Mouse (Mus musculus) forebrain, embryonic 12.5 days (tissue): ENCODE data around the gene Ift122. TPM values are rescaled to one million over a fixed set of nuclear protein-coding genes. Genes with fewer than 3 reads are reported as not detected.
A peak's percentile ranks its signal among the peaks of the same experiment; 100 is the strongest.

Source experiments
- ATAC-seq: fragments of 200-750 bp; cut with Nextera tagmentation; 2 replicates; pipeline ENCODE4 v1.8.0; 2017; ENCODE audit warnings: moderate TSS enrichment; ENCODE audit not compliant: low FRiP score
- H3K27ac ChIP-seq: fragments of 300-500 bp; sonication (generic); 2 replicates; pipeline ENCODE4 v1.5.1; 2016; ENCODE audit warnings: mild to moderate bottlenecking
- H3K27me3 ChIP-seq: fragments of 300-500 bp; sonication (generic); 2 replicates; pipeline ENCODE4 v1.6.1; 2016; ENCODE audit warnings: mild to moderate bottlenecking
- H3K36me3 ChIP-seq: fragments of 300-500 bp; sonication (generic); replicated peaks from 2 replicates; pipeline ENCODE4 v1.6.1; 2016; ENCODE audit warnings: mild to moderate bottlenecking
- H3K4me1 ChIP-seq: fragments of 300-500 bp; sonication (generic); 2 replicates; pipeline ENCODE4 v1.6.1; 2016
- H3K4me2 ChIP-seq: fragments of 300-500 bp; sonication (generic); 2 replicates; pipeline ENCODE4 v1.6.1; 2016; ENCODE audit warnings: mild to moderate bottlenecking, moderate library complexity
- H3K4me3 ChIP-seq: fragments of 300-500 bp; sonication (generic); replicated peaks from 2 replicates; pipeline ENCODE4 v1.5.1; 2016; ENCODE audit warnings: mild to moderate bottlenecking
- H3K9ac ChIP-seq: fragments of 300-500 bp; sonication (generic); 2 replicates; pipeline ENCODE4 v1.6.1; 2016; ENCODE audit warnings: mild to moderate bottlenecking
- H3K9me3 ChIP-seq: fragments of 300-500 bp; sonication (generic); 2 replicates; pipeline ENCODE4 v1.6.1; 2016
- WGBS: fragments of 180-500 bp; shearing (Covaris S2); methylation state at CpG from one replicate; pipeline ENCODE4 v1.1.7; 2016; 5-methylcytosine and 5-hydroxymethylcytosine counted together
- polyA plus RNA-seq: library from polyadenylated mRNA; unstranded; fragments of >200 nt; fragmentation: Nextera tagmentation; extraction: Ambion mirVana; gene quantifications from 2 replicates; pipeline ENCODE4 v1.2.1, GENCODE M21; 2016

Gene Ift122
- polyA plus RNA-seq, 1 experiment from 2014 or later = 29.9 TPM

GRCm38 (mm10) chr6:115938798-115939197 lies 85.5 kb downstream of the Ift122 start:
- H3K4me1 ChIP-seq = peaks cover 9% of the 10 kb centered on the region; the same call in 1 of the 2 replicates
- WGBS = 72% methylated on average over 1 of the region's 1 CpGs
- no peaks in the 10 kb centered on the region for H3K9me3 ChIP-seq
- H3K9ac ChIP-seq = no peak overlapping the region
- H3K27ac ChIP-seq = no peak overlapping the region
- no peak overlapping the region for H3K4me3 ChIP-seq
- no peak for ATAC-seq
- no peak overlapping the region for H3K4me2 ChIP-seq
- H3K36me3 ChIP-seq = no peaks in the 10 kb centered on the region
- H3K27me3 ChIP-seq = no peaks in the 10 kb centered on the region

GRCm38 (mm10) chr6:115940603-115941002 lies 87.3 kb downstream of the Ift122 start:
- no peak for ATAC-seq
- peaks cover 9% of the 10 kb centered on the region; the same call in 1 of the 2 replicates for H3K4me1 ChIP-seq
- no peak overlapping the region for H3K27ac ChIP-seq
- H3K36me3 ChIP-seq = no peaks in the 10 kb centered on the region
- H3K4me2 ChIP-seq = no peak overlapping the region
- WGBS = 84% methylated on average over 1 of the region's 1 CpGs
- no peaks in the 10 kb centered on the region for H3K27me3 ChIP-seq
- no peaks in the 10 kb centered on the region for H3K9me3 ChIP-seq
- no peak overlapping the region for H3K4me3 ChIP-seq
- no peak overlapping the region for H3K9ac ChIP-seq

GRCm38 (mm10) chr6:115941128-115941527 lies 87.9 kb downstream of the Ift122 start:
- H3K9me3 ChIP-seq = no peaks in the 10 kb centered on the region
- peaks cover 9% of the 10 kb centered on the region; the same call in 1 of the 2 replicates for H3K4me1 ChIP-seq
- ATAC-seq = no peak
- no peaks in the 10 kb centered on the region for H3K36me3 ChIP-seq
- H3K27me3 ChIP-seq = no peaks in the 10 kb centered on the region
- no peak overlapping the region for H3K4me3 ChIP-seq
- H3K4me2 ChIP-seq = no peak overlapping the region
- 12% methylated on average over 10 of the region's 12 CpGs for WGBS
- H3K27ac ChIP-seq = no peak overlapping the region
- H3K9ac ChIP-seq = no peak overlapping the region

GRCm38 (mm10) chr6:115943498-115944427 lies 90.5 kb downstream of the Ift122 start:
- Histone ChIP-seq H3K36me3 (no peaks in the 10 kb centered on the region), H3K4me3 (no peak overlapping the region), H3K9me3 (no peaks in the 10 kb centered on the region), H3K27me3 (no peaks in the 10 kb centered on the region), H3K4me2 (no peak overlapping the region), H3K27ac (no peak overlapping the region), H3K4me1 (peaks cover 8% of the 10 kb centered on the region; the same call in 1 of the 2 replicates), H3K9ac (no peak overlapping the region)
- 84% methylated on average over 9 of the region's 9 CpGs for WGBS
- no peak for ATAC-seq

- no peak for ATAC-seq
- H3K27ac ChIP-seq = no peak within 1 kb of the TSS
- H3K36me3 ChIP-seq = no peaks in the 10 kb centered on the region
- H3K4me2 ChIP-seq = no peak within 1 kb of the TSS
- no peaks in the 10 kb centered on the region for H3K9me3 ChIP-seq
- H3K9ac ChIP-seq = no peak within 1 kb of the TSS
- WGBS = 80% methylated on average over 5 of the region's 5 CpGs
- H3K27me3 ChIP-seq = no peaks in the 10 kb centered on the region
- peaks cover 8% of the 10 kb centered on the region; the same call in 1 of the 2 replicates for H3K4me1 ChIP-seq
- no peak within 1 kb of the TSS for H3K4me3 ChIP-seq
These were observed 91.4 kb downstream of the Ift122 start, which contains the start of gene H1foo for GRCm38 (mm10) chr6:115944638-115945037. H1foo (plus strand) TSS chr6:115944938.

- Histone ChIP-seq H3K9ac (no peak overlapping the region), H3K4me3 (no peak overlapping the region), H3K4me2 (no peak overlapping the region), H3K36me3 (no peaks in the 10 kb centered on the region), H3K27me3 (no peaks in the 10 kb centered on the region), H3K9me3 (no peaks in the 10 kb centered on the region), H3K4me1 (peaks cover 8% of the 10 kb centered on the region; the same call in 1 of the 2 replicates), H3K27ac (no peak overlapping the region)
- ATAC-seq = no peak
- WGBS = 86% methylated on average over 8 of the region's 8 CpGs
These were observed 92.4 kb downstream of the Ift122 start for GRCm38 (mm10) chr6:115945633-115946032.

GRCm38 (mm10) chr6:115946389-115946788 lies 93.1 kb downstream of the Ift122 start:
- 76% methylated on average over 6 of the region's 6 CpGs for WGBS
- Histone ChIP-seq H3K9me3 (no peaks in the 10 kb centered on the region), H3K27me3 (no peaks in the 10 kb centered on the region), H3K9ac (no peak overlapping the region), H3K4me2 (no peak overlapping the region), H3K36me3 (no peaks in the 10 kb centered on the region), H3K4me1 (0 out of 2 replicates have a peak, but pooled peaks cover 2% of the 10 kb centered on the region), H3K27ac (0 out of 2 replicates have a peak overlapping the region, but pooled peaks have one; percentile 50), H3K4me3 (no peak overlapping the region)
- no peak for ATAC-seq

GRCm38 (mm10) chr6:115954506-115955074 lies 101.3 kb downstream of the Ift122 start:
- H3K4me3 ChIP-seq = no peak overlapping the region
- no peaks in the 10 kb centered on the region for H3K9me3 ChIP-seq
- peaks cover 3% of the 10 kb centered on the region; the same call in 1 of the 2 replicates for H3K27me3 ChIP-seq
- peaks cover 16% of the 10 kb centered on the region for H3K4me1 ChIP-seq
- ATAC-seq = no peak
- no peak overlapping the region for H3K27ac ChIP-seq
- H3K36me3 ChIP-seq = no peaks in the 10 kb centered on the region
- no peak overlapping the region for H3K9ac ChIP-seq
- 74% methylated on average over 9 of the region's 9 CpGs for whole genome bisulfite sequencing
- no peak overlapping the region for H3K4me2 ChIP-seq

GRCm38 (mm10) chr6:115955169-115955568 lies 101.9 kb downstream of the Ift122 start:
- Histone ChIP-seq H3K9ac (no peak overlapping the region), H3K27ac (no peak overlapping the region), H3K9me3 (no peaks in the 10 kb centered on the region), H3K4me3 (no peak overlapping the region), H3K36me3 (no peaks in the 10 kb centered on the region), H3K27me3 (peaks cover 3% of the 10 kb centered on the region; the same call in 1 of the 2 replicates), H3K4me1 (peaks cover 16% of the 10 kb centered on the region), H3K4me2 (no peak overlapping the region)
- ATAC-seq = no peak
- 85% methylated on average over 4 of the region's 4 CpGs for WGBS

- Histone ChIP-seq H3K4me2 (no peak overlapping the region), H3K9me3 (no peaks in the 10 kb centered on the region), H3K36me3 (no peaks in the 10 kb centered on the region), H3K4me1 (peaks cover 16% of the 10 kb centered on the region), H3K27me3 (peaks cover 3% of the 10 kb centered on the region; the same call in 1 of the 2 replicates), H3K9ac (no peak overlapping the region), H3K27ac (no peak overlapping the region), H3K4me3 (no peak overlapping the region)
- 86% methylated on average over 11 of the region's 11 CpGs for WGBS
- ATAC-seq = no peak
These were observed 102.4 kb downstream of the Ift122 start for GRCm38 (mm10) chr6:115955664-115956063.

GRCm38 (mm10) chr6:115956418-115956921 lies 103.2 kb downstream of the Ift122 start:
- peaks cover 16% of the 10 kb centered on the region for H3K4me1 ChIP-seq
- no peak overlapping the region for H3K4me2 ChIP-seq
- H3K4me3 ChIP-seq = no peak overlapping the region
- H3K27me3 ChIP-seq = peaks cover 3% of the 10 kb centered on the region; the same call in 1 of the 2 replicates
- no peaks in the 10 kb centered on the region for H3K36me3 ChIP-seq
- no peak for ATAC-seq
- 90% methylated on average over 13 of the region's 13 CpGs for WGBS
- H3K9ac ChIP-seq = no peak overlapping the region
- H3K27ac ChIP-seq = peak overlapping the region; percentile 47; the same call in 1 of the 2 replicates
- no peaks in the 10 kb centered on the region for H3K9me3 ChIP-seq
